Mouse (Mus musculus) liver, embryonic 16.5 days (tissue): ENCODE measurements around the gene Gabrr3. TPM values are rescaled to one million over a fixed set of nuclear protein-coding genes. Genes with fewer than 3 reads are reported as not detected.

ENCODE experiments used
- ATAC-seq: fragments of 200-750 bp; cut with Nextera tagmentation; 2 replicates; pipeline ENCODE4 v1.8.0; 2017; ENCODE audit warnings: low read depth, mild to moderate bottlenecking, moderate number of reproducible peaks, moderate library complexity
- H3K27ac ChIP-seq: fragments of 300-500 bp; sonication (generic); 2 replicates; pipeline ENCODE4 v1.5.1; 2014; ENCODE audit warnings: mild to moderate bottlenecking, low read length
- H3K27me3 ChIP-seq: fragments of 300-500 bp; sonication (generic); 2 replicates; pipeline ENCODE4 v1.6.1; 2014; ENCODE audit warnings: low read depth, low read length, mixed read lengths; ENCODE audit not compliant: control insufficient read depth, insufficient read depth
- H3K36me3 ChIP-seq: fragments of 300-500 bp; sonication (generic); 2 replicates; pipeline ENCODE4 v1.6.1; 2014; ENCODE audit warnings: mild to moderate bottlenecking; ENCODE audit not compliant: control insufficient read depth, insufficient read depth
- H3K4me1 ChIP-seq: fragments of 300-500 bp; sonication (generic); 2 replicates; pipeline ENCODE4 v1.6.1; 2014; ENCODE audit warnings: low read depth, low read length, mixed read lengths; ENCODE audit not compliant: control insufficient read depth
- H3K4me2 ChIP-seq: fragments of 300-500 bp; sonication (generic); 2 replicates; pipeline ENCODE4 v1.6.1; 2014; ENCODE audit warnings: low read depth, low read length, mixed read lengths
- H3K4me3 ChIP-seq: fragments of 300-500 bp; sonication (generic); 2 replicates; pipeline ENCODE4 v1.5.1; 2014; ENCODE audit warnings: low read depth, mild to moderate bottlenecking, low read length
- H3K9ac ChIP-seq: fragments of 300-500 bp; sonication (generic); 2 replicates; pipeline ENCODE4 v1.6.1; 2014; ENCODE audit warnings: low read depth, low read length
- H3K9me3 ChIP-seq: fragments of 300-500 bp; sonication (generic); replicated peaks from 2 replicates; pipeline ENCODE4 v1.6.1; 2016; ENCODE audit warnings: low read length; ENCODE audit not compliant: control insufficient read depth
- WGBS: fragments of 180-500 bp; shearing (Covaris S2); extraction: QIAGEN DNeasy Blood & Tissue Kit; methylation state at CpG from one replicate; pipeline ENCODE4 v1.1.7; 2014; ENCODE audit not compliant: insufficient replicate concordance; 5-methylcytosine and 5-hydroxymethylcytosine counted together
- polyA plus RNA-seq: library from polyadenylated mRNA; unstranded; fragments of >200 nt; fragmentation: Nextera tagmentation; extraction: Ambion mirVana; gene quantifications from 2 replicates; pipeline ENCODE4 v1.2.1, GENCODE M21; 2015

Gene Gabrr3
- polyA plus RNA-seq, 1 experiment from 2014 or later = not detected

GRCm38 (mm10) chr16:59413475-59413874, 6.3 kb downstream of the Gabrr3 start:
- 51% methylated on average over 4 of the region's 4 CpGs for WGBS
- H3K27ac ChIP-seq = no peak overlapping the region

GRCm38 (mm10) chr16:59420237-59420866, 13.2 kb downstream of the Gabrr3 start:
- H3K27me3 ChIP-seq = no peaks in the 10 kb centered on the region
- no peaks in the 10 kb centered on the region for H3K9me3 ChIP-seq
- H3K36me3 ChIP-seq = no peaks in the 10 kb centered on the region
- no peak overlapping the region for H3K9ac ChIP-seq
- no peak for ATAC-seq
- H3K27ac ChIP-seq = no peak overlapping the region
- H3K4me1 ChIP-seq = no peaks in the 10 kb centered on the region
- WGBS = 47% methylated on average over 9 of the region's 9 CpGs
- H3K4me2 ChIP-seq = no peak overlapping the region
- H3K4me3 ChIP-seq = no peak overlapping the region

More at GRCm38 (mm10) chr16:59413475-59413874, 6.3 kb downstream of the Gabrr3 start:
- Histone ChIP-seq H3K4me3 (no peak overlapping the region), H3K27me3 (no peaks in the 10 kb centered on the region), H3K9me3 (no peaks in the 10 kb centered on the region), H3K9ac (no peak overlapping the region), H3K4me1 (no peaks in the 10 kb centered on the region), H3K4me2 (no peak overlapping the region), H3K36me3 (no peaks in the 10 kb centered on the region)
- no peak for ATAC-seq

GRCm38 (mm10) chr16:59420867-59421251, 13.7 kb downstream of the Gabrr3 start:
- Histone ChIP-seq H3K27ac (no peak overlapping the region), H3K27me3 (no peaks in the 10 kb centered on the region), H3K9me3 (no peaks in the 10 kb centered on the region), H3K36me3 (no peaks in the 10 kb centered on the region), H3K4me2 (no peak overlapping the region), H3K9ac (no peak overlapping the region), H3K4me1 (no peaks in the 10 kb centered on the region), H3K4me3 (no peak overlapping the region)
- ATAC-seq = no peak
- 9% methylated on average over 6 of the region's 6 CpGs for WGBS

GRCm38 (mm10) chr16:59421571-59422345, 14.6 kb downstream of the Gabrr3 start:
- H3K27ac ChIP-seq = no peak overlapping the region
- no peaks in the 10 kb centered on the region for H3K36me3 ChIP-seq
- 54% methylated on average over 13 of the region's 13 CpGs for WGBS
- no peaks in the 10 kb centered on the region for H3K9me3 ChIP-seq
- no peak overlapping the region for H3K4me3 ChIP-seq
- H3K27me3 ChIP-seq = no peaks in the 10 kb centered on the region
- H3K9ac ChIP-seq = no peak overlapping the region
- no peaks in the 10 kb centered on the region for H3K4me1 ChIP-seq
- no peak for ATAC-seq
- no peak overlapping the region for H3K4me2 ChIP-seq

- H3K9me3 ChIP-seq = no peaks in the 10 kb centered on the region
- H3K4me2 ChIP-seq = no peak overlapping the region
- ATAC-seq = no peak
- no peak overlapping the region for H3K9ac ChIP-seq
- WGBS = 70% methylated on average over 7 of the region's 7 CpGs
- no peaks in the 10 kb centered on the region for H3K27me3 ChIP-seq
- no peaks in the 10 kb centered on the region for H3K4me1 ChIP-seq
- no peak overlapping the region for H3K4me3 ChIP-seq
- no peaks in the 10 kb centered on the region for H3K36me3 ChIP-seq
- no peak overlapping the region for H3K27ac ChIP-seq
These were observed 20.8 kb downstream of the Gabrr3 start for GRCm38 (mm10) chr16:59427960-59428359.

GRCm38 (mm10) chr16:59433181-59433580, 26.0 kb downstream of the Gabrr3 start:
- H3K36me3 ChIP-seq = no peaks in the 10 kb centered on the region
- 75% methylated on average over 11 of the region's 11 CpGs for whole genome bisulfite sequencing
- no peak overlapping the region for H3K4me3 ChIP-seq
- no peak overlapping the region for H3K27ac ChIP-seq
- no peaks in the 10 kb centered on the region for H3K27me3 ChIP-seq
- H3K9ac ChIP-seq = no peak overlapping the region
- no peaks in the 10 kb centered on the region for H3K4me1 ChIP-seq
- no peak for ATAC-seq
- no peak overlapping the region for H3K4me2 ChIP-seq
- no peaks in the 10 kb centered on the region for H3K9me3 ChIP-seq

- 72% methylated on average over 7 of the region's 7 CpGs for WGBS
- Histone ChIP-seq H3K4me1 (no peaks in the 10 kb centered on the region), H3K36me3 (no peaks in the 10 kb centered on the region), H3K27ac (no peak overlapping the region), H3K4me3 (no peak overlapping the region), H3K4me2 (no peak overlapping the region), H3K9me3 (no peaks in the 10 kb centered on the region), H3K9ac (no peak overlapping the region), H3K27me3 (no peaks in the 10 kb centered on the region)
- ATAC-seq = no peak
These were observed 37.9 kb downstream of the Gabrr3 start for GRCm38 (mm10) chr16:59444880-59445559.

GRCm38 (mm10) chr16:59448181-59448580, 41.0 kb downstream of the Gabrr3 start:
- Histone ChIP-seq H3K4me2 (no peak overlapping the region), H3K27ac (no peak overlapping the region), H3K9me3 (no peaks in the 10 kb centered on the region), H3K36me3 (no peaks in the 10 kb centered on the region), H3K4me3 (no peak overlapping the region), H3K4me1 (no peaks in the 10 kb centered on the region), H3K27me3 (no peaks in the 10 kb centered on the region), H3K9ac (no peak overlapping the region)
- 55% methylated on average over 1 of the region's 1 CpGs for WGBS
- ATAC-seq = no peak

GRCm38 (mm10) chr16:59449092-59449491, 42.0 kb downstream of the Gabrr3 start:
- ATAC-seq = no peak
- Histone ChIP-seq H3K36me3 (no peaks in the 10 kb centered on the region), H3K27ac (no peak overlapping the region), H3K4me2 (no peak overlapping the region), H3K9me3 (no peaks in the 10 kb centered on the region), H3K4me1 (no peaks in the 10 kb centered on the region), H3K9ac (no peak overlapping the region), H3K27me3 (no peaks in the 10 kb centered on the region), H3K4me3 (no peak overlapping the region)
